Comparison of ENCODE assay signal across 11 mouse cellular contexts in the genomic region with DNA sequence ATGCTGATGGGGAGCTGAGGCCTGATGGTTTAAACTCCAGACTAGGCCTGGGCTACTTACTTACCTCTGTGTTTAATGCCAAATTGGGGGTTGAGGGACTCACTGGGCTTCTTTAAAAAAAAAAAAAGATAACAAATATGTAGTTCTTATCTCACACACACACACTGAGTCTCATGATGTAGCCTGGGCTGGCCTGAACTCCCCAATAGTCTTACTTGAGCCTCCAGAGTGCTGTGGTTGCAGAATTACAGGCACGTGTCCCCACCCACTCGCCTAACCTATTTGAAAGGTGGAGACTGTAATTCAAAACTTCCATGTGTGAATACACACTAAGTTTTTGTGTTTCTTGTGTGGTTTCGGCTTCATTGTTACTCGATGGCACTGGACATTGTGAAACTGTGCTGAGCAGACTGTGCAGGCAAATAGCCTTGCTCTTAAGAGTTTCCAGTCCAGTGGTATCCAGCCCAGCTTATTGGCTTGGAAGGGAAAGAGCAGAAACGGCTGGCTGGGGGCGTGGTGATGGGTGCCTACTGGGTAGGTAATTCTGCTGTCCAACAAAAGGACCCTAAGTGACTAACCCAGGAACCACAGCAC. TPM values are rescaled to one million over a fixed set of nuclear protein-coding genes. Genes with fewer than 3 reads are reported as not detected.
DNase-seq lines count a peak whose midpoint lies in the region; ATAC-seq lines count a peak whose summit lies in the region.
"Had no signal": no experiment of that assay in that cellular context is flagged by ENCODE, and none has a peak within 500 bp of the region (broad histone marks: within the 10 kb centered on the region; RNA-seq: fewer than 3 reads in every experiment).

No protein-coding gene starts in this region.

- H3K27me3 ChIP-seq in heart, embryonic 10.5 days (ENCODE audit: insufficient read depth, poor library complexity, severe bottlenecking): no peaks in the 10 kb centered on the region
- no peaks in the 10 kb centered on the region for H3K27me3 ChIP-seq in midbrain, embryonic 13.5 days
- H3K27me3 ChIP-seq in midbrain, embryonic 11.5 days (ENCODE audit: control insufficient read depth, insufficient read depth, low read length): no peaks in the 10 kb centered on the region
- no peaks in the 10 kb centered on the region for H3K27me3 ChIP-seq in liver, embryonic 15.5 days

- no peak overlapping the region for H3K9ac ChIP-seq in midbrain, embryonic 13.5 days (replicated peaks)
- no peak overlapping the region for H3K9ac ChIP-seq in midbrain, embryonic 11.5 days (ENCODE audit: low read length)
- H3K9ac ChIP-seq in liver, embryonic 15.5 days: 0 out of 2 replicates have a peak overlapping the region, but pooled peaks have one; percentile 9

- H3K4me3 ChIP-seq in heart, embryonic 10.5 days: no peak overlapping the region
- no peak overlapping the region for H3K4me3 ChIP-seq in midbrain, embryonic 13.5 days (replicated peaks)
- H3K4me3 ChIP-seq in midbrain, embryonic 11.5 days (ENCODE audit: low read depth, low read length): no peak overlapping the region
- no peak overlapping the region for H3K4me3 ChIP-seq in liver, embryonic 15.5 days (replicated peaks)

- DNase-seq in heart, embryonic 10.5 days (ENCODE audit: low spot score): no peak
- no peak for DNase-seq in heart, adult 18-20 months
- no peak for DNase-seq in midbrain, embryonic 11.5 days (ENCODE audit: low spot score, missing footprints)
- no peak for DNase-seq in spleen, postnatal 4 days (ENCODE audit: low spot score in 2 of 2)
- no peak for DNase-seq in thymus, postnatal 10 days (ENCODE audit: low spot score in 2 of 2)
- DNase-seq in layer of hippocampus, postnatal 10 days (ENCODE audit: low spot score in 2 of 2): no peak
- DNase-seq: cerebellum, adult 8-10 months had no signal

- H3K9me3 ChIP-seq in heart, embryonic 10.5 days: no peaks in the 10 kb centered on the region
- H3K9me3 ChIP-seq in midbrain, embryonic 13.5 days: no peaks in the 10 kb centered on the region
- H3K9me3 ChIP-seq in midbrain, embryonic 11.5 days (ENCODE audit: control insufficient read depth, low read length): no peaks in the 10 kb centered on the region
- H3K9me3 ChIP-seq in liver, embryonic 15.5 days (replicated peaks): no peaks in the 10 kb centered on the region

- no peak for ATAC-seq in midbrain, embryonic 13.5 days
- ATAC-seq in midbrain, embryonic 11.5 days (ENCODE audit: low FRiP score): no peak
- ATAC-seq in liver, embryonic 15.5 days (ENCODE audit: insufficient read depth): peak; percentile 60

- peaks cover 13% of the 10 kb centered on the region for H3K36me3 ChIP-seq in heart, embryonic 10.5 days
- H3K36me3 ChIP-seq in midbrain, embryonic 13.5 days: no peaks in the 10 kb centered on the region
- peaks cover 4% of the 10 kb centered on the region for H3K36me3 ChIP-seq in midbrain, embryonic 11.5 days (ENCODE audit: control insufficient read depth, insufficient read depth, low read length)
- H3K36me3 ChIP-seq in liver, embryonic 15.5 days (replicated peaks): no peaks in the 10 kb centered on the region

- WGBS in heart, embryonic 10.5 days: 73% methylated on average over 6 of the region's 6 CpGs
- 67% methylated on average over 6 of the region's 6 CpGs for WGBS in midbrain, embryonic 13.5 days
- 84% methylated on average over 6 of the region's 6 CpGs for WGBS in midbrain, embryonic 11.5 days
- 36% methylated on average over 6 of the region's 6 CpGs for WGBS in liver, embryonic 15.5 days (ENCODE audit: insufficient replicate concordance)

- H3K27ac ChIP-seq in heart, embryonic 10.5 days: peak overlapping the region; percentile 56; the same call in 1 of the 2 replicates
- 0 out of 2 replicates have a peak overlapping the region, but pooled peaks have one; percentile 44 for H3K27ac ChIP-seq in midbrain, embryonic 13.5 days
- no peak overlapping the region; the same call in 1 of the 2 replicates for H3K27ac ChIP-seq in midbrain, embryonic 11.5 days (ENCODE audit: low read depth, low read length)
- peak overlapping the region; percentile 62 for H3K27ac ChIP-seq in liver, embryonic 15.5 days (replicated peaks)
- H3K27ac ChIP-seq: macrophage had no signal

- no peak overlapping the region; the same call in 1 of the 2 replicates for H3K4me2 ChIP-seq in midbrain, embryonic 13.5 days (replicated peaks)
- no peak overlapping the region for H3K4me2 ChIP-seq in midbrain, embryonic 11.5 days
- H3K4me2 ChIP-seq in liver, embryonic 15.5 days: peak overlapping the region; percentile 30; the same call in 1 of the 2 replicates

- peaks cover 74% of the 10 kb centered on the region for H3K4me1 ChIP-seq in heart, embryonic 10.5 days
- peaks cover 57% of the 10 kb centered on the region for H3K4me1 ChIP-seq in midbrain, embryonic 13.5 days (replicated peaks)
- H3K4me1 ChIP-seq in midbrain, embryonic 11.5 days (ENCODE audit: control insufficient read depth, insufficient read depth, low read length): peaks cover 45% of the 10 kb centered on the region
- H3K4me1 ChIP-seq in liver, embryonic 15.5 days (replicated peaks): peaks cover 58% of the 10 kb centered on the region

RNA-seq across cellular contexts. Expression of gene Igf2bp1, which starts 17.8 kb away (rescaled TPM):
- 88.7 and 107 TPM in 2 replicates for polyA plus RNA-seq in heart, embryonic 10.5 days (2016; fragmentation: Nextera tagmentation; extraction: Ambion mirVana)
- total RNA-seq in heart, adult 18-20 months (2021): under 1 TPM; 0.05 to 0.35 TPM
- 40.2 and 40.6 TPM in 2 replicates for polyA plus RNA-seq in midbrain, embryonic 13.5 days (2015; fragmentation: Nextera tagmentation; extraction: Ambion mirVana)
- polyA plus RNA-seq in midbrain, embryonic 11.5 days (2014; fragmentation: Nextera tagmentation; extraction: Ambion mirVana): 92.9 and 95.1 TPM in 2 replicates
- 11.9 and 12.9 TPM in 2 replicates for polyA plus RNA-seq in liver, embryonic 15.5 days (2015; fragmentation: Nextera tagmentation; extraction: Ambion mirVana)
- under 1 TPM; 0.47 to 0.50 TPM for total RNA-seq in layer of hippocampus, postnatal 10 days (2021)
- polyA plus RNA-seq: macrophage had no signal

RNA-seq across cellular contexts. Expression of gene Gip, which starts 36.4 kb away (rescaled TPM):
- polyA plus RNA-seq in heart, embryonic 10.5 days (2016; fragmentation: Nextera tagmentation; extraction: Ambion mirVana): not detected in 2 replicates
- total RNA-seq in heart, adult 18-20 months (2021): not detected
- polyA plus RNA-seq in midbrain, embryonic 13.5 days (2015; fragmentation: Nextera tagmentation; extraction: Ambion mirVana): not detected in 2 replicates
- polyA plus RNA-seq in midbrain, embryonic 11.5 days (2014; fragmentation: Nextera tagmentation; extraction: Ambion mirVana): not detected in 2 replicates
- polyA plus RNA-seq in liver, embryonic 15.5 days (2015; fragmentation: Nextera tagmentation; extraction: Ambion mirVana): not detected in 2 replicates
- total RNA-seq in layer of hippocampus, postnatal 10 days (2021): not detected
- total RNA-seq: heart, adult 8-10 months had no signal
- polyA plus RNA-seq: macrophage had no signal

RNA-seq across cellular contexts. Expression of gene Snf8, which starts 46.7 kb away (rescaled TPM):
- 88.3 and 102 TPM in 2 replicates for polyA plus RNA-seq in heart, embryonic 10.5 days (2016; fragmentation: Nextera tagmentation; extraction: Ambion mirVana)
- 10 to 100 TPM; 43.6 to 44.9 TPM for total RNA-seq in heart, adult 18-20 months (2021)
- 133 and 142 TPM in 2 replicates for polyA plus RNA-seq in midbrain, embryonic 13.5 days (2015; fragmentation: Nextera tagmentation; extraction: Ambion mirVana)
- 36.7 and 43.0 TPM in 2 replicates for polyA plus RNA-seq in midbrain, embryonic 11.5 days (2014; fragmentation: Nextera tagmentation; extraction: Ambion mirVana)
- polyA plus RNA-seq in liver, embryonic 15.5 days (2015; fragmentation: Nextera tagmentation; extraction: Ambion mirVana): 61.1 and 64.2 TPM in 2 replicates
- 10 to 100 TPM; 91.6 to 93.2 TPM for total RNA-seq in layer of hippocampus, postnatal 10 days (2021)
